Mouse (Mus musculus): ENCODE data around the gene Ankrd24.
"Not testable (repeated sequence)": the region's sequence is repeated elsewhere in the genome, so short reads cannot be mapped to it uniquely, and the experiment has no call there.

Gene Ankrd24

DNA sequence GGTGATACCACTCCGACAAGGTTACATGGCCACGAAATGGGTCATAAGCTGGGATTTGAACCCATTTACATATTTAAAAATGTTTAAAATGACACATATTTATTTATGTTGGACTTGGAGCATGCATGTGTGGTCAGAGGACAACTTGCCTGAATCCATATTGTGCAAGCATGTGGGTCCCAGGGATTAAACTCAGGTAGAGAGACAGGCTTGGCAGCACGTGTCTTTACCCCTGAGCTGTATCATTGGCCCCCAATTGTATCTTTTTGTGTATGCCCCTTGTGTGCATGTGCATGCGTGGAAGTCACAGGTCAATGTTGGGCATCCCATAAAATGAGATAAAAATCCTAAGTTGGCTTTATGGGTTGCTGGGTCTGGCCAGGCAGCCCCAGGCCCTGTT is 17.1 kb downstream of the Ankrd24 start:
- DNase-seq: no peak

DNA sequence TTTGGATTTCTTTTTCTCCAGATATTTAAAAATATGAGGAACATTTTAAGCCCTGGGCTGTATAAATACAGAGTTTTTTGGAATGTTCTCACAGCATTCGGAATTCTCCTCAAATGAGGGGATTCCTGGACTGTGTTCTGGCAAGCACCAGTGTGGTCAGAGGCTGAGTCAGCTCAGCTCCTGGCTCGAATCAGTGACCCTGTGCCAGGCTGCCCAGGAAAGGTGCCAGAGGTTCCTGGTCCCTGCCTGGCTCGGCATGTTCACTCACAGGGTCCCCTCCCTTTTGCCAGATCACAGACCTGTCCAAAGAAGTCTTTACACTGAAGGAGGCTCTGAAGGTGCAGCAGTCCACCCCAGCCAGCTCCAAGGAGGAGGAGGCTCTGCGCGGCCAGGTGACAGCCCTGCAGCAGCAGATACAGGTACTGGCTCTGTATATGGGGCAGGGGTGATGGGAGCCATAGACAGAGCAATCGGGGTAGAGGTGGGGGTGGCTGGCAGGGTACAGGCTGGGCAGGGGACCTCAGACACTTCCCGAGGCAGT is 17.7 kb downstream of the Ankrd24 start:
- no peak for DNase-seq

DNA sequence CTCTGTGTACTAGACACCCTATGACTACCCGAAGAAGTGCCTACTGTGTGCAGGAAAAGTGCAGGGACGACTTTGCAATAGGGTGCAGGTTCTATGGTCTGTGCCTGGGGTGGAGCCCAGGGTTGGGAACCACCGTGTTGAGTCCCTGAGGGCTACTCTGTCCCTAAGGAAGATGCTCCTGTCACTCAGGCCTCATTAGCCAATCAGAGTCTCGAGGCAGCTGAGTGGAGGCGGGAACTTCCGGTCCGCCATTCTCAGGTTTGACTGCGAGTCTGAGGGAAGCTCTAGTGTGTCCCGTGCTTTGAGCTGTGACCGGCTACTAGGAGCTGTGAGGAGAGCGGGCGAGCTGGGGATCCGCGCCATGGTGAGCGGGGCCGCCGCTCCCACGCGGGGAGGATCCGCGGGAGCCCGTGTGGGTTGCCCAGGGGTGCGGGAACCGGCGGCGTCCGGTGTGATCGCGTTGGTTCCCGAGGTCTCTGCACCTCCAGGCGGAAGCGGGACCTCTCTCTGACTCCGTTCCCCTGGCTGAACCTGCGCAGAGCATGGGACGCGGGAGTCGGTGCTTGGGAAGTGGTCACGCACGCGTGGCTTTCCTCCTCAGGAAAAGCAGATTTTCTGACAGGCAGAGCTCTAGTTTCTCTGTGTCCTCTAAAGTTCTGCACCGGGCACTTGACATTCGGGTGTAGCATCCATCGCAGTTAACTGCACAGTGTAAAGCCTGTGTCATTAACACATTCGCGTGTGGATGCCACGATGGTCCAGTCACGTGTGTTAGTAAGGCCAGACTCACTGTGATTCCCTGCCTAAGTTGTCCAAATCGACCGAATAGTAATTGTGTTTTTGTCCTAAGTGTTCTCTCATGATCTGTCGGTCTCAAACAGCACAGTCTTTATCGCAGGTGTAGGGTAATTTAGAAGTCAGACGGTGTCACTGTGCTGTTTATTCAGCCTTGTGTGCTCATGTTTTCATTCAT is 20.7 kb downstream of the Ankrd24 start, which contains the start of gene Gm10778:
Gene Gm10778 (plus strand): TSS at position 257 of the 973 bp plus-strand sequence.
- peak; percentile 93 for DNase-seq

DNA sequence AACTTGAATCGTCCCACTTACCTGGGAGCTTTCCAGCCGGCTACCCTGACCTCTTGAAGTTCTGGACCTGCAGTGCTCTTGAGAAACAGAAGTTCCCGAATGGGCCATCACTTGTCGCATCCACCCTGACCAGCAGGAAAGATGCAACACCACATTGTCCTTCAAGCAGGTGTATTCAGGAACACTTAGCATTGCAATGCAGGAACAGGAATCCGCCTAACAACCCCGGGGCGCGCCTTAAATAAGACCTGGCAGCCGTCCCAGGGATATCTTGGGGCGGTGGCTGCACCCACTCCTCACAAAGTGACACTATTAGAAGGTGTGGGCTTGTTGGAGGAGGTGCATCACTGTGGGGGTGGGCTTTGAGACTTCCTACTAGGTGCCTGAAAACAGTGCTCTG is 26.8 kb downstream of the Ankrd24 start:
- no peak for DNase-seq

DNA sequence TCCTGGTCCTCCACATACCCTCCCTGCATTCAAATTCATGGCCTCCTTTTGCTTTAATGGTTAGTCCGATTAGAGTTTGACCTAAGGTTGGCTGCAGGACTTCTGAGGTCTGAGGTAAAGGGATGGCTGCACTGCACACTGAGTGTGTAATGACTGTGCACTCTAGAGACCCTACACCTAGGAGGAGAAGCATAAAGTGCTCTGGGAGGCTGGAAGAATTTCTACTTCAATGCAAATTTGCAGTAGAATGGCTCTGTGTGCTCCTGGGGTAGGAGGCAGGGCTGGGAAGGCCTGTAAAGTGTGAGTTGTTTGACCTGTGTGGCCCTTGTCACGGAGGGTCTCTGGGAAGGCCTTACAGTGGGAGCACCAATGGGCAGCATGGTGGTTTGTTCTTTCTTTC is 27.8 kb downstream of the Ankrd24 start:
- DNase-seq: no peak

DNA sequence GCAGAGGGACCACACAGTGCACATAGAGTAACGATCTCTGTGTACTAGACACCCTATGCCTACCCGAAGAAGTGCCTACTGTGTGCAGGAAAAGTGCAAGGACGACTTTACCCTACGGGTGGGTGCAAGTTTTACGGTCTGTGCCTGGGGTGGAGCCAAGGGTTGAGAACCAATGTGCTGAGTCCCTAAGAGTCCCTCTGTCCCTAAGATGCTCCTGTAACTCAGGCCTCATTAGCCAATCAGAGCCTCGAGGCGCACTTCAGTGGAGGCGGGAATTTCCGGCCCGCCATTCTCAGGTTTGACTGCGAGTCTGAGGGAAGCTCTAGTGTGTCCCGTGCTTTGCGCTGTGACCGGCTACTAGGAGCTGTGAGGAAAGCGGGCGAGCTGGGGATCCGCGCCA is 58.8 kb downstream of the Ankrd24 start:
- DNase-seq: not testable (repeated sequence)
